Mouse (Mus musculus) limb, embryonic 12.5 days (tissue): ENCODE results near the gene Tmem104. TPM values are rescaled to one million over a fixed set of nuclear protein-coding genes. Genes with fewer than 3 reads are reported as not detected.

ENCODE experiments used
- ATAC-seq: fragments of 200-750 bp; cut with Nextera tagmentation; 2 replicates; pipeline ENCODE4 v1.8.0; 2017; ENCODE audit warnings: low read depth, moderate TSS enrichment; ENCODE audit not compliant: insufficient number of reproducible peaks, insufficient read depth, low FRiP score, low TSS enrichment
- H3K27ac ChIP-seq: fragments of 300-500 bp; sonication (generic); 2 replicates; pipeline ENCODE4 v1.5.1; 2016; ENCODE audit warnings: mild to moderate bottlenecking, moderate library complexity
- H3K27me3 ChIP-seq: fragments of 300-500 bp; sonication (generic); 2 replicates; pipeline ENCODE4 v1.6.1; 2016; ENCODE audit warnings: mild to moderate bottlenecking, moderate library complexity
- H3K36me3 ChIP-seq: fragments of 300-500 bp; sonication (generic); 2 replicates; pipeline ENCODE4 v1.6.1; 2016; ENCODE audit warnings: mild to moderate bottlenecking, moderate library complexity
- H3K4me1 ChIP-seq: fragments of 300-500 bp; sonication (generic); replicated peaks from 2 replicates; pipeline ENCODE4 v1.6.1; 2016
- H3K4me2 ChIP-seq: fragments of 300-500 bp; sonication (generic); 2 replicates; pipeline ENCODE4 v1.6.1; 2016; ENCODE audit warnings: mild to moderate bottlenecking, moderate library complexity
- H3K4me3 ChIP-seq: fragments of 300-500 bp; sonication (generic); replicated peaks from 2 replicates; pipeline ENCODE4 v1.5.1; 2016; ENCODE audit warnings: mild to moderate bottlenecking
- H3K9ac ChIP-seq: fragments of 300-500 bp; sonication (generic); replicated peaks from 2 replicates; pipeline ENCODE4 v1.6.1; 2016; ENCODE audit warnings: mild to moderate bottlenecking, moderate library complexity
- H3K9me3 ChIP-seq: fragments of 300-500 bp; sonication (generic); 2 replicates; pipeline ENCODE4 v1.6.1; 2016; ENCODE audit warnings: mild to moderate bottlenecking, moderate library complexity
- WGBS: fragments of 180-500 bp; shearing (Covaris S2); methylation state at CpG from one replicate; pipeline ENCODE4 v1.1.7; 2016; 5-methylcytosine and 5-hydroxymethylcytosine counted together
- polyA plus RNA-seq: library from polyadenylated mRNA; unstranded; fragments of >200 nt; fragmentation: Nextera tagmentation; extraction: Ambion mirVana; gene quantifications from 2 replicates; pipeline ENCODE4 v1.2.1, GENCODE M21; 2016

The Tmem104 gene
- polyA plus RNA-seq, 1 experiment from 2014 or later: 5.8 TPM

DNA sequence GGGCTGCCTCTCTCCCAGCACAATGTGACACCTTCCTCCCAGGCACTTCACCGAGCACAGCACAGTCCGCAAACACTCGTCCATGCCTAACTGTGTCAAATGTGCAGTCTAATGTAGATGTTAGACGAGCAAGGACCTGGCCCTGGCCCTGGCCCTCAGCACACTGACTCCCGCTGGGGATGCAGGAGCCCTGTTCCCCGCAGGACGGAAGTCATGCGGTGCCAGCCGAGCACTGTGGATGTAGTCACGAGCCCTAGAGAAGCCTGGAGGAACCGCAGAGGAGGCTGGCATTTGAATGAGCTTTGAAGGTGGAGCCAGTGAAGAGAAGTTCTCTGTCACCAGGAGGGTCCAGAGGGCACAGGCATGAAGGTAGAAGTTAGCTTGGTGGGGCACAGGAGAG lies 36.2 kb downstream of the Tmem104 start:
- peaks cover 45% of the 10 kb centered on the region for H3K4me1 ChIP-seq
- ATAC-seq: no peak
- peaks cover 42% of the 10 kb centered on the region for H3K27me3 ChIP-seq
- no peaks in the 10 kb centered on the region for H3K36me3 ChIP-seq
- H3K9ac ChIP-seq: no peak overlapping the region
- H3K4me2 ChIP-seq: no peak overlapping the region
- H3K4me3 ChIP-seq: no peak overlapping the region
- 57% methylated on average over 11 of the region's 11 CpGs for WGBS
- no peak overlapping the region for H3K27ac ChIP-seq
- no peaks in the 10 kb centered on the region for H3K9me3 ChIP-seq

DNA sequence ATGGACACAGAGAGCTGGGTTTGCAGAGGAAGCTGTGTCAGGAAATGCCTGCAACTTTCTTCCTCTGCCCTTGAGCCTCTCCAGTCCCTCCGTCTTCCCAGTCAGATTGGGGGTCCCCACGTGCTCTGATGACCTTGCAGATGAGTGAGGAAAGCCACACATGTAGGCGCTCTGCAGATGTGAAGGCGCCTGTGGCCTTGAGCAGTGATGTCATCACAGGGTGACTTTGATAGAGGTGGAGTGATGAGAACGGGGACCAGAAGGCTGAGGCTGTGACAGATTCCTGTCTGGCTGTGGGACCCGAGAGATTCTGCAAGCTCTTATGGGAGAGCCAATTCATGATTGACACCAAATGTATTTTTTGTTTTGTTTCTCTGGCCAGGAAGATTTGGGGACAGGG lies 36.6 kb downstream of the Tmem104 start:
- no peak overlapping the region for H3K4me3 ChIP-seq
- H3K27me3 ChIP-seq: peaks cover 45% of the 10 kb centered on the region
- no peak overlapping the region for H3K27ac ChIP-seq
- no peaks in the 10 kb centered on the region for H3K9me3 ChIP-seq
- H3K4me1 ChIP-seq: peaks cover 45% of the 10 kb centered on the region
- no peak overlapping the region for H3K9ac ChIP-seq
- ATAC-seq: no peak
- no peak overlapping the region for H3K4me2 ChIP-seq
- no peaks in the 10 kb centered on the region for H3K36me3 ChIP-seq
- 55% methylated on average over 6 of the region's 6 CpGs for WGBS

DNA sequence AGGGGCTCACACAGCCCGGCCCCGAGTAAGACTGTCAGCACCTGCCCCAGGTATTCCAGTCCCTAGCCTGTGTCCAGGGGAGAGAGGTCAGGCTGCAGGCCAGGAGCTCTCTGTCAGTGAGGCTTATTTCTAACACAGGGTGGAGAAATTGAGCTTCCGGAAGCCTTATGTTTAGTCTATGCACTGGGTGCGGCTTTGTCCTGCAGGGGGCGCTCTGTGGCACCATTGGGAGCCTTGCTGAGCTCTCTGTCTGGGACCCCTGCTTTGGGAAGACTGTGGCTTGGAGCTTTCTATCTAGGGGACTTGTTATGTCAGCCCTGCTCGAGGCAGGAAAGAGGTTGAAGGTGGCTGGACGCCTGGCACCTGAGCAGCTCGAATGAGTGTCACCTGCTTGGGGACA lies 37.6 kb downstream of the Tmem104 start:
- Histone ChIP-seq H3K4me1 (peaks cover 45% of the 10 kb centered on the region), H3K36me3 (no peaks in the 10 kb centered on the region), H3K9ac (no peak overlapping the region), H3K27ac (no peak overlapping the region), H3K27me3 (peaks cover 49% of the 10 kb centered on the region), H3K9me3 (no peaks in the 10 kb centered on the region), H3K4me2 (no peak overlapping the region), H3K4me3 (no peak overlapping the region)
- no peak for ATAC-seq
- WGBS: 50% methylated on average over 8 of the region's 8 CpGs

DNA sequence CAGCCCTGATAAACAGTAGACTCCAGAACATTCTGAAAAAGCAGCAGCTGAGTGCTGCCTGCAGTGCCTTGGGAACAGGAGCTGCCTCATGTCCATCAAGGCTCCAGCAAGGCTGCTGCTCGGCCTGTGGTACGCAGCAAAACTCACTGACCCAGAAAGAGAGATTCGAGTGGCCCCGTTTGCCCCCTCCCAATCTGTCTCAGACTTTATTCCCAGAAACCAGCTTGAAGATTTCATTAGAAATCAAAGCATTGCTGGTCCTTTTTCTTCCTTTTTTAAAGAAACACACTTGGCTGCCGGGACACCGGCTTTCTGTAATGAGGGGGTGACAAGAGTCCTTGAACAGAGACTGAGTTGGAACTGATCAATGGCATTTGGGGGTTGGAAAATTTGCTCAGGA lies 38.0 kb downstream of the Tmem104 start:
- 85% methylated on average over 6 of the region's 6 CpGs for WGBS
- Histone ChIP-seq H3K36me3 (no peaks in the 10 kb centered on the region), H3K9ac (no peak overlapping the region), H3K9me3 (no peaks in the 10 kb centered on the region), H3K4me1 (peaks cover 45% of the 10 kb centered on the region), H3K27me3 (peaks cover 54% of the 10 kb centered on the region), H3K4me3 (no peak overlapping the region), H3K4me2 (no peak overlapping the region), H3K27ac (no peak overlapping the region)
- ATAC-seq: no peak

DNA sequence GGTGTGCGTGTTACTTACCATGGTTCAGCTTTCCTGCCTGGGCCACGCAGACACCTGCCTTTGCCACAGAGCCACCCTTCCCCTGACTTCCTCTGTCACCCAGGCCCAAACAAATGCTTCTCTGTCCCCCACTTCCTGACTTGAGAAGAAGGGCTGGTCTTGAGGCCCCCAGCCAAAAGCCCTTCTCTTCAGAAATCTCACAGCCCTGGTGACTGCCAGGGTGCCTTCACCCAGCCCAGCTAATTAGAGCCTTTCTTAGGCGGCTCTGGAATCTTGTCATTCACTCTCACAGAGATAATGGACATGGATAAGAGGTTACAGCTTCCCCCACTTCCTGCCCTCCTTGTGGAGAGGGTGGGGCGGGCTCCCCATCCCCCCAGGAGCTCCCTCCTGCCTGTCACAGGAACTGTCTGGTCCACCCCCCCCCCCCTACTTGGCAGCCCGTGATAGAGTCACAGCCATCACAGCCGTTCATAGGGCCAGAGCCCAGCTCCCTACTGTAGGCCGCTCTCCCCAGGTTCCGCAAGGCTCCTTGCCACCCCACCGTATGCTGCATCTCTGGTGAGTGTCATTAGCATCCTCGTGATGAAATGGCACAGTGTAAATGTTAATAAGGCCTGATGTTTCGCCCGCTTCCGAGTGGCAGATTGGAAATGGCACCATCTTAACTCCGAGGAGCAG lies 39.7 kb downstream of the Tmem104 start:
- Histone ChIP-seq H3K27me3 (peaks cover 63% of the 10 kb centered on the region), H3K4me1 (peaks cover 48% of the 10 kb centered on the region), H3K36me3 (no peaks in the 10 kb centered on the region), H3K4me3 (no peak overlapping the region), H3K9me3 (no peaks in the 10 kb centered on the region), H3K27ac (no peak overlapping the region), H3K9ac (0 out of 2 replicates have a peak overlapping the region, but pooled peaks have one; percentile 9), H3K4me2 (no peak overlapping the region)
- no peak for ATAC-seq
- WGBS: 34% methylated on average over 14 of the region's 14 CpGs

DNA sequence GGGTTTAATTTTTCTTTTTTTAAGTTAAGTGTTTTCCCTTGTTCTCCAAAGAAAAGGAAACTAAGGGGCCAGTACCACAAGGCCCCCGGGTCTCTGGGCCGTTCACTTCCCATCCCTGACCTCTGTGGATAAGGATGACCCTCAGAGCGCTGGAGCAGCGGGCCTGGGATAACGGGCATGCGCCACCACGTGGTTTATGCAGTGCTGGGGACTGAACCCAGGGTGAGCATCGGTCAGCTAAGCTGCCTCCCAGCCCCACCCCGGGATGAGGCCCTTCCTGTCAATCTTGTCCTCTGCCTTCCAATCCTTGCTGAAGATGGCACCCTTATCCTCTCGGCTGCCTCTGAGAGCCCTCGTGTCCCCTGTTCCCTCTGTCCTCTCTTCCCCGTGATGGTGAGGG lies 40.4 kb downstream of the Tmem104 start:
- H3K27me3 ChIP-seq: peaks cover 60% of the 10 kb centered on the region
- ATAC-seq: no peak
- no peak overlapping the region for H3K9ac ChIP-seq
- 25% methylated on average over 12 of the region's 12 CpGs for WGBS
- H3K4me2 ChIP-seq: no peak overlapping the region
- no peak overlapping the region for H3K4me3 ChIP-seq
- H3K9me3 ChIP-seq: no peaks in the 10 kb centered on the region
- H3K36me3 ChIP-seq: no peaks in the 10 kb centered on the region
- H3K27ac ChIP-seq: no peak overlapping the region
- H3K4me1 ChIP-seq: peaks cover 41% of the 10 kb centered on the region

DNA sequence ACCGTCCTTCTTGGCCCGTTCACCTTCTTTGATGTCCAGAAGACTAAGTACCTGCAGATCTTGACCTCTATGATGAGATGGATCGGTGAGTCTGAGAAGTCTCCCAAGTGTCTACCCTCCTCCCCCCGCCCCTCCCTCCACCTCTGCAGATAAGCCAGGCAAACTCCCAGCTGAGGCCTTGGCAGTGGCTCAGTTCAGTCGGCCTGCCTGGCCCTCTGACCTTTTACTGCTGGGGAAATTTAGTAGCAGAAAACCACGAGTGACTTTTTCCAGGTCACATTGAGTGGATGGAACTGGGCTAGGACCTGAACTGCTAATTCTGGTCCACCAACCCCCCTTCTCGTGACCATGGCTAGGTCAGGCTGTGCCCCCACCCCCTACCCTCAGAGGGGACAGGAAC lies 41.1 kb downstream of the Tmem104 start:
- Histone ChIP-seq H3K4me1 (peaks cover 41% of the 10 kb centered on the region), H3K9ac (no peak overlapping the region), H3K27me3 (peaks cover 63% of the 10 kb centered on the region), H3K4me2 (no peak overlapping the region), H3K27ac (no peak overlapping the region), H3K36me3 (no peaks in the 10 kb centered on the region), H3K9me3 (no peaks in the 10 kb centered on the region), H3K4me3 (no peak overlapping the region)
- no peak for ATAC-seq
- WGBS: 45% methylated on average over 7 of the region's 7 CpGs

DNA sequence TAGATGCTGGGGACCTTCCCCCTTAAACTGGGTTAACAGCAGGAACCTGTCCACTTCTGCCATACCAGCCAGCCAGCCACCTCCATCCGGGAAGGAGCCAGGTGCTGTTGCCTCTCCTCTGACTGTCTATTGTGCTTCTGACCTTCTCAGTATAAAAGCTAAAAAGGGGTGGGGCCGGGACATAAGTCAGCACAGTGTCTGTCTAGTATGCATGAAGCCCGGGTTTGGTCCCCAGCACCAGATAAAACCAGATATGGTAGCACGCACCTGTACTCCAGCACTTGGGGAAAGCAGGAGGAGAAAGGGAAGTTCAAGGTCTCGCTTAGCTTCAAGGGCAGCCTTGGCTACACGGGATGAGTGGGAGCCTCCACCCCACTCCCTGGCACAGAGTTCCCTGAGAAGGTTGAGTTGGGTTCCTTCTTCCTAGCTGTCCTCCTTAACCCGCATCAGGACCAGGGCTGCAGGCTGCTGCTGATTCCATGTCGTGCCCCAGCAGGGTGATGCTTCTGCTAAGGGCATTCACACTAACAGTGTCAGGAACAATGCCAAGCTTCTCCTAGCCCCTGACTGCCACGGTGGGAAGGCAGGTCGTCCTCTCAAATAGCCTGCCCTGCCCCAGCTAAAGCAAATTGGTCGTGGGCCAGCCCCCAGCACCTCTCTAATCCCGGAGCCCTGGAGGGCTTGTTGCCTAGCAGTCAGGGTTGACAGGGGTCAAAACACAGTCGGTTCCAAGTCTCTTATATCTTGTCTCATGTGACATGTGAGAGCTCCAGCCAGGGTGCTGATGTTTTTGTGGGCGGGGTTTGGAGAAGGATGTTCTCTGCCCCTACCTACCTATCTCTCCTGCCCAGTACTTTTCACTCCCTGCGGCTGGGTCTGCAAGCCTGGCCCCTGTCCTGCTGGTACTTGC lies 42.0 kb downstream of the Tmem104 start:
- H3K9me3 ChIP-seq: no peaks in the 10 kb centered on the region
- no peak for ATAC-seq
- H3K9ac ChIP-seq: no peak overlapping the region
- H3K27ac ChIP-seq: no peak overlapping the region
- peaks cover 43% of the 10 kb centered on the region for H3K4me1 ChIP-seq
- 47% methylated on average over 15 of the region's 15 CpGs for WGBS
- H3K4me2 ChIP-seq: no peak overlapping the region
- no peaks in the 10 kb centered on the region for H3K36me3 ChIP-seq
- H3K4me3 ChIP-seq: no peak overlapping the region
- peaks cover 63% of the 10 kb centered on the region for H3K27me3 ChIP-seq

DNA sequence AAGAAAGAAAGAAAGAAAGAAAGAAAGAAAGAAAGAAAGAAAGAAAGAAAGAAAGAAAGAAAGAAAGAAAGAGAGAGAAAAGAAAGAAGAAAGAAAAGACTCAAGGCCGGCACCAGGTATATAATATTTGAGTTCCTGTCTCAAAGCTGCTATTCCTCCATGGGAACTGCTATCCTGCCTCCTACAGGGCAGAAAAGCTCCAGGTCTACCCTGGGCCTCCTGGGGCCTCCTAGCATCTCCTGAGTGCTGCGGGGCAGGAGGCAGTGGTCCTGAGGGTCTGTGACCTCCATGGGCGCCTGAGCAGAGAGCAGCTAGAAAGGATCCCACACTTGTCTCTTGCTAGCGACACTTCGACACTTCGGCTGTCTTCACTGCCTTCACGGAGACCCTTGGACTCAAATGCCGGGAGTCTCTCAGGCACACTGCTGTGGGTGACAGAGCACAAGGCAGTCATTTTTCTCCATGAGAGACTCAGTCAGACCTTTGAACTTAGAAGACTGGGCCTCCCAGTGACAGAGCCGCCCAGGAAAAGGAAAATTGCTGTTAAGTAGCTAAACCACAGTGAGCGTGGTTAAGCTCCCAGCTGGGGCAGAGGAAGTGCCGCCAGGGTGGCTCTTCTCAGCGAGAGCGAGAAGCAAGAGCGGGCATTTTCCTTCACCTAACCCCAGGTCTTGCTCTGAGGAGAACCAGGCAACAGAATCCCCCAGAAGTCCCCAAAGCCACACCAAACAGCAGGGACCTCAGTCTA lies 44.1 kb downstream of the Tmem104 start:
- ATAC-seq: no peak
- H3K4me1 ChIP-seq: peaks cover 39% of the 10 kb centered on the region
- H3K36me3 ChIP-seq: no peaks in the 10 kb centered on the region
- no peak overlapping the region for H3K27ac ChIP-seq
- H3K4me3 ChIP-seq: no peak overlapping the region
- WGBS: 45% methylated on average over 14 of the region's 14 CpGs
- H3K4me2 ChIP-seq: no peak overlapping the region
- no peak overlapping the region for H3K9ac ChIP-seq
- no peaks in the 10 kb centered on the region for H3K9me3 ChIP-seq
- H3K27me3 ChIP-seq: peaks cover 56% of the 10 kb centered on the region

DNA sequence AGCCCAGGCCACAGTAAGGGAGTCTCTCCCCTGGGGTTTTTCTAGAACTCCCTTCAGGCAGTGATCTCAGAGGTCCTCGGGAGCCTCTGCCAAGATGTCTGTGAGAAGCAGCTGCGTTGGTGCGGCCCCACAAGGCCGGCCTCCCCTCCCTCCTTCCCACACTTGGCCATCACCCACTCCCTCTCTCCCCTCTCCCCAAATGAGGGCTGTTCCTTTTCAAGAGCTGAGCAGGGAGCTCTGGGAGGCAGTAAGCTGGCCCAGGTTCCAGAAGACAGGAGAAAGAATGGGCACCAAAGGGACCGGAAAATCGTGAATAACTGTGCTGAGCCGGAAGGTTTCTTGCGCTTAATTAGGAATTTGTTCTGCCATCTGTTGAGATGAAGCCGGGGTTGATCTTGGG lies 44.6 kb downstream of the Tmem104 start:
- 56% methylated on average over 9 of the region's 9 CpGs for WGBS
- H3K9me3 ChIP-seq: no peaks in the 10 kb centered on the region
- H3K27ac ChIP-seq: no peak overlapping the region

DNA sequence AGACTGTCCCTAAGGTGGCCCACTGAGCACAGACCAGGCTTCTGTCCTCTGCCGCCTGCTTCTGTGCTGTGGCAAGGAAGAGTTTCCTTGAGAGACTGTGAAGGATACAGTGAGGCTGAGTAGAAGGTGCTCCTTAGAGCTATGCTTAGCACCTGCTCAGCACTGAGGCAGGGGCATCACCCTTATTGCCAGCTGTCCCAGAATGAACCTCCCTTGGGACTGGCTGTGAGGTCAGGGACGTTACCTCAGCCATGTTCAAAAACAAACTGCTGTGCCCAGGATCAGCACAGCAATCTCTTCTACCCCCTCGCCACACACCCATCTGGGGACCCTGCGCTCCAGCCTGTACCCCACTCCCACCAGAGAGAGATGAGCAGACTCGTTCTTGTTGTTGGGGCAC lies 45.6 kb downstream of the Tmem104 start:
- H3K4me2 ChIP-seq: no peak overlapping the region
- H3K27me3 ChIP-seq: peaks cover 48% of the 10 kb centered on the region
- ATAC-seq: no peak
- H3K4me1 ChIP-seq: peaks cover 34% of the 10 kb centered on the region
- no peak overlapping the region for H3K27ac ChIP-seq
- no peak overlapping the region for H3K4me3 ChIP-seq
- H3K9me3 ChIP-seq: no peaks in the 10 kb centered on the region
- H3K9ac ChIP-seq: 0 out of 2 replicates have a peak overlapping the region, but pooled peaks have one; percentile 1
- WGBS: 79% methylated on average over 5 of the region's 5 CpGs
- no peaks in the 10 kb centered on the region for H3K36me3 ChIP-seq

More for the DNA sequence above, 44.6 kb downstream of the Tmem104 start:
- Histone ChIP-seq H3K4me2 (no peak overlapping the region), H3K4me1 (peaks cover 39% of the 10 kb centered on the region), H3K27me3 (peaks cover 54% of the 10 kb centered on the region), H3K4me3 (no peak overlapping the region), H3K36me3 (no peaks in the 10 kb centered on the region), H3K9ac (no peak overlapping the region)
- ATAC-seq: no peak
